Mouse (Mus musculus) ES-Bruce4 (cell line): ENCODE results near the gene Ldlr.

Experiments
- CTCF ChIP-seq: IDR thresholded peaks from one replicate; pipeline ENCODE4 v1.8.1; 2011; ENCODE audit warnings: low read depth, low read length
- EP300 ChIP-seq: IDR thresholded peaks from 2 replicates; pipeline ENCODE4 v1.6.1; 2011; ENCODE audit warnings: low read depth, low read length; ENCODE audit not compliant: insufficient read depth

- TF ChIP-seq CTCF (no peak), EP300 (no peak)
These were observed 69.4 kb downstream of the Ldlr start for GRCm38 (mm10) chr9:21792644-21793043.
